Mouse (Mus musculus) myocyte (in vitro differentiated cells): Measurements from ENCODE around the gene Zfyve26. TPM values are rescaled to one million over a fixed set of nuclear protein-coding genes. Genes with fewer than 3 reads are reported as not detected.

Source experiments
- H3K27me3 ChIP-seq: one replicate; pipeline ENCODE4 v1.6.1; 2011; ENCODE audit not compliant: control insufficient read depth, insufficient read depth, insufficient read length
- H3K36me3 ChIP-seq: one replicate; pipeline ENCODE4 v1.6.1; 2011; ENCODE audit not compliant: control insufficient read depth, insufficient read depth
- H3K4me2 ChIP-seq: one replicate; pipeline ENCODE4 v1.6.1; 2011; ENCODE audit warnings: low read depth, control low read depth
- H3K4me3 ChIP-seq: one replicate; pipeline ENCODE4 v1.5.1; 2011; ENCODE audit warnings: mild to moderate bottlenecking, control low read depth, moderate library complexity
- H3K79me2 ChIP-seq: one replicate; pipeline ENCODE4 v1.6.1; 2011; ENCODE audit not compliant: control insufficient read depth, insufficient read depth
- H3ac ChIP-seq: one replicate; pipeline ENCODE4 v1.6.1; 2011; ENCODE audit not compliant: control insufficient read depth, insufficient read length
- CEBPB ChIP-seq: IDR thresholded peaks from 2 replicates; pipeline ENCODE4 v1.6.1; 2011; ENCODE audit warnings: mild to moderate bottlenecking, moderate library complexity; ENCODE audit not compliant: poor library complexity, insufficient read depth, severe bottlenecking
- E2F4 ChIP-seq: IDR thresholded peaks from one replicate; pipeline ENCODE4 v1.6.1; 2011; ENCODE audit warnings: mild to moderate bottlenecking, control low read depth, moderate library complexity; ENCODE audit not compliant: insufficient read depth
- MAX ChIP-seq: IDR thresholded peaks from one replicate; pipeline ENCODE4 v1.6.1; 2011; ENCODE audit warnings: low read depth, mild to moderate bottlenecking, control low read depth
- MYOD1 ChIP-seq, 3 experiments: IDR thresholded peaks; one replicate each; pipeline ENCODE4 v1.6.1; 2011; ENCODE audit warnings: control low read depth in 2 of 3, low read depth in 2 of 3, mild to moderate bottlenecking in 2 of 3, moderate library complexity in 1 of 3; ENCODE audit not compliant: insufficient read length in 2 of 3, control insufficient read depth in 1 of 3
- MYOG ChIP-seq, 3 experiments: IDR thresholded peaks; one replicate each; pipeline ENCODE4 v1.6.1; 2011; ENCODE audit warnings: control low read depth in 2 of 3, low read depth in 2 of 3, mild to moderate bottlenecking in 2 of 3; ENCODE audit not compliant: insufficient read length in 2 of 3, control insufficient read depth in 1 of 3, insufficient read depth in 1 of 3
- POLR2A ChIP-seq: IDR thresholded peaks from one replicate; pipeline ENCODE4 v1.6.1; 2011; ENCODE audit warnings: low read depth, mild to moderate bottlenecking, control low read depth, moderate library complexity; ENCODE audit not compliant: insufficient read length
- POLR2AphosphoS2 ChIP-seq: IDR thresholded peaks from one replicate; pipeline ENCODE4 v1.6.1; 2011; ENCODE audit warnings: low read depth, control low read depth; ENCODE audit not compliant: insufficient read length
- REST ChIP-seq: IDR thresholded peaks from one replicate; pipeline ENCODE4 v1.6.1; 2011; ENCODE audit warnings: mild to moderate bottlenecking, control low read depth, moderate library complexity; ENCODE audit not compliant: insufficient read depth, insufficient read length
- SRF ChIP-seq: IDR thresholded peaks from one replicate; pipeline ENCODE4 v1.6.1; 2011; ENCODE audit warnings: low read depth; ENCODE audit not compliant: control insufficient read depth, insufficient read length
- TCF12 ChIP-seq: IDR thresholded peaks from one replicate; pipeline ENCODE4 v1.6.1; 2011; ENCODE audit warnings: mild to moderate bottlenecking, control low read depth; ENCODE audit not compliant: poor library complexity, insufficient read depth, severe bottlenecking
- TCF3 ChIP-seq: IDR thresholded peaks from one replicate; pipeline ENCODE4 v1.6.1; 2011; ENCODE audit warnings: low read depth, control low read depth; ENCODE audit not compliant: insufficient read length
- USF1 ChIP-seq: IDR thresholded peaks from one replicate; pipeline ENCODE4 v1.6.1; 2011; ENCODE audit warnings: low read depth, mild to moderate bottlenecking, control low read depth, moderate library complexity
- polyA plus RNA-seq: library from polyadenylated mRNA; unstranded; fragments of >200 nt; fragmentation: generic; extraction: Trizol; gene quantifications from one replicate; pipeline ENCODE4 v1.2.1, GENCODE M21; 2012; ENCODE audit warnings: missing spikeins

Gene Zfyve26
- polyA plus RNA-seq, 1 experiment: 9.9 TPM

GRCm38 (mm10) chr12:79272604-79273003 is 23.5 kb downstream of the Zfyve26 start:
- Histone ChIP-seq H3K4me2 (no peak overlapping the region), H3K4me3 (no peak overlapping the region), H3K79me2 (no peaks in the 10 kb centered on the region), H3K36me3 (peaks cover 51% of the 10 kb centered on the region), H3K27me3 (no peaks in the 10 kb centered on the region), H3ac (no peak overlapping the region)
- TF ChIP-seq CEBPB (no peak), MAX (no peak), TCF12 (no peak), E2F4 (no peak), USF1 (no peak), SRF (no peak), POLR2A (no peak), MYOG (IDR thresholded peaks at IDR 0.05; ENCODE audit: control insufficient read depth in 1 of 3, insufficient read depth in 1 of 3, insufficient read length in 2 of 3, low read depth in 2 of 3) (no peak), TCF3 (no peak)

- Histone ChIP-seq H3K79me2 (no peaks in the 10 kb centered on the region), H3ac (no peak overlapping the region), H3K4me3 (no peak overlapping the region), H3K36me3 (peaks cover 36% of the 10 kb centered on the region), H3K4me2 (no peak overlapping the region), H3K27me3 (no peaks in the 10 kb centered on the region)
- TF ChIP-seq MYOD1 (IDR thresholded peaks at IDR 0.05; ENCODE audit: control insufficient read depth in 1 of 3, insufficient read length in 2 of 3, low read depth in 2 of 3) (no peak), SRF (no peak), MYOG (IDR thresholded peaks at IDR 0.05; ENCODE audit: control insufficient read depth in 1 of 3, insufficient read depth in 1 of 3, insufficient read length in 2 of 3, low read depth in 2 of 3) (no peak), POLR2A (no peak), E2F4 (no peak), TCF3 (no peak), MAX (no peak), TCF12 (no peak), POLR2AphosphoS2 (no peak), REST (no peak), USF1 (no peak), CEBPB (no peak)
These were observed 35.1 kb downstream of the Zfyve26 start for GRCm38 (mm10) chr12:79261035-79261434.

- peaks cover 32% of the 10 kb centered on the region for H3K36me3 ChIP-seq
- no peak overlapping the region for H3ac ChIP-seq
- no peak overlapping the region for H3K4me3 ChIP-seq
- no peaks in the 10 kb centered on the region for H3K27me3 ChIP-seq
- H3K4me2 ChIP-seq: no peak overlapping the region
- TF ChIP-seq POLR2A (no peak), E2F4 (no peak), TCF3 (no peak), REST (no peak), MAX (no peak), MYOD1 (IDR thresholded peaks at IDR 0.05; ENCODE audit: control insufficient read depth in 1 of 3, insufficient read length in 2 of 3, low read depth in 2 of 3) (no peak), TCF12 (no peak), MYOG (IDR thresholded peaks at IDR 0.05; ENCODE audit: control insufficient read depth in 1 of 3, insufficient read depth in 1 of 3, insufficient read length in 2 of 3, low read depth in 2 of 3) (no peak), CEBPB (no peak)
- no peaks in the 10 kb centered on the region for H3K79me2 ChIP-seq
These were observed 36.0 kb downstream of the Zfyve26 start for GRCm38 (mm10) chr12:79260154-79260553.

GRCm38 (mm10) chr12:79254975-79255374 is 41.1 kb downstream of the Zfyve26 start:
- H3K4me2 ChIP-seq: no peak overlapping the region
- no peaks in the 10 kb centered on the region for H3K27me3 ChIP-seq
- H3K36me3 ChIP-seq: peaks cover 32% of the 10 kb centered on the region
- TF ChIP-seq CEBPB (no peak), REST (no peak), MYOD1 (IDR thresholded peaks at IDR 0.05; ENCODE audit: control insufficient read depth in 1 of 3, insufficient read length in 2 of 3, low read depth in 2 of 3) (no peak)
- no peak overlapping the region for H3ac ChIP-seq
- H3K79me2 ChIP-seq: no peaks in the 10 kb centered on the region
- H3K4me3 ChIP-seq: no peak overlapping the region

- Histone ChIP-seq H3ac (no peak overlapping the region), H3K79me2 (no peaks in the 10 kb centered on the region), H3K36me3 (peaks cover 37% of the 10 kb centered on the region), H3K27me3 (no peaks in the 10 kb centered on the region), H3K4me3 (no peak overlapping the region), H3K4me2 (no peak overlapping the region)
- no peak for TF ChIP-seq POLR2A
- no peak for TF ChIP-seq POLR2AphosphoS2
- no peak for TF ChIP-seq MYOD1 (IDR thresholded peaks at IDR 0.05; ENCODE audit: control insufficient read depth in 1 of 3, insufficient read length in 2 of 3, low read depth in 2 of 3)
- no peak for TF ChIP-seq E2F4
- TF ChIP-seq REST: no peak
- no peak for TF ChIP-seq MYOG (IDR thresholded peaks at IDR 0.05; ENCODE audit: control insufficient read depth in 1 of 3, insufficient read depth in 1 of 3, insufficient read length in 2 of 3, low read depth in 2 of 3)
- no peak for TF ChIP-seq TCF12
- TF ChIP-seq MAX: no peak
These were observed 42.6 kb downstream of the Zfyve26 start for GRCm38 (mm10) chr12:79253294-79254053.
